Mouse (Mus musculus) stomach, postnatal 0 days (tissue): ENCODE measurements around the gene Rap2b.

ENCODE experiments used
- CTCF ChIP-seq: IDR thresholded peaks from 2 replicates; pipeline ENCODE4 v1.5.1; 2016; ENCODE audit warnings: antibody characterized with exemption, low read depth, mild to moderate bottlenecking, moderate library complexity
- EP300 ChIP-seq: optimal IDR thresholded peaks from 2 replicates; pipeline ENCODE3; 2016; ENCODE audit warnings: antibody characterized with exemption

DNA sequence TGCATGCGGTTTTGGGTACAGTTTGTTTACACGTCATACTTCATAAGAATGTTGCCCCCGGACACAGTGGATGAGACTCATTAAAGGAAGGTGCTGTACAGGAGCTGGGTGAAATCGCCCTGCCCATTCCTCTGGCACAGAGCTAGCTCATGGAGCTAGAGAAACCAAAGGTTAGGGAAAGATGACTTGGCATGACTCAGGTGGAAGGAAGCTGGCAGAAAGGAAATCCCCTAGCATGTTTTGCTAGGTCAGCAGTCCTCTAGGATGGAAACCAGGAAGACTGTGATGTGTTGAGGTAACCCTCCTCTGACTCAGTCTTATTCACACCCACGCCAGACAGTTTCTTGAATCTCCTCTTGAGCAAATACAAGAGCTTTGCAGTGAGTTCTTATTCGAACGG, 17.4 kb upstream of the Rap2b start:
- TF ChIP-seq CTCF (no peak), EP300 (no peak)
